Mouse (Mus musculus): ENCODE measurements around the gene Atp8b4.

Gene Atp8b4
- long read RNA-seq, experiment 1, partial matches to known transcripts, result 0 of 1 reads
- long read RNA-seq, experiment 1, other reads (novel, unspliced or antisense), result 1 of 1 reads
- long read RNA-seq, experiment 2, partial matches to known transcripts, result 1 of 4 reads
- long read RNA-seq, experiment 2, other reads (novel, unspliced or antisense), result 3 of 4 reads

DNA sequence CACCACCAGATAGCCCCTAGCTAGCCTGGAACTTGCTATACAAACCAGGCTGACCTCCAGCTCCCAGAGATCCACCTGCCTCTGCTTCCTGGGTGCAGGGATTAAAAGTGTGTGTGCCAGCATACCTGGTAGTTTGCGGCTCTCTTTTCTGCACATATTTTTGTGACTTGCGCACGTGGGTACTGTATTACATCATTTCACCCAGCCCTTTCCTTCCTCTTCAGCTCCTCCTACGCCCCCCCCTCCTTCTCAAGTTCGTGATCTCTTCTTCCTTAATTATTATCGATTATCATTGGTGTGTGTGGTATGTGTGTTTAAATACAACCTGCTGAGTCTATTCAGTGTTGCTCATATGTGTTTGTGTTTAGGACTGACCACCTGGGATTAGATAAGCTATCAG is at the start of gene Atp8b4:
Gene Atp8b4, minus strand, starts transcription at position 154 of the 400 bp plus-strand sequence.
- intact Hi-C loops (cut with DNase I), result no loop called here

DNA sequence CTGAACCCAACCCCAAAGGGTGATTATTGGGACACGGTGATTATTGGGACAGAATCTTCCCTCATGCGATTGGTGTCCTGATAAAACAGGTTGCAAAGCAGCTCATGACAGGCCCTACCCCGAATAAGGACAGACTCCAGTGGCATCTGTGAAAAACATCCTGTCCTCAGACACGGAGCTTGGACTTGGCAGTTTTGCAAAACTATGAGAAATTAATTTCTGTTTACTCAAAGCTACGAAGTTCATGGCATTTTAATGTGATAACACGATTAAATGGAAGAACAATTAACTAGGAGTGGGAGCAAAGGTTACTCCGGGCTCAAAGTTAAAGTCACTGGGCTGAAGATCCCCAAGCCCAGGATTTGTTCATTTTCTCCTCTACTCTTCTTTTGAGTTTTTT is 49.2 kb upstream of the Atp8b4 start:
- intact Hi-C loops (cut with DNase I), result no loop called here

DNA sequence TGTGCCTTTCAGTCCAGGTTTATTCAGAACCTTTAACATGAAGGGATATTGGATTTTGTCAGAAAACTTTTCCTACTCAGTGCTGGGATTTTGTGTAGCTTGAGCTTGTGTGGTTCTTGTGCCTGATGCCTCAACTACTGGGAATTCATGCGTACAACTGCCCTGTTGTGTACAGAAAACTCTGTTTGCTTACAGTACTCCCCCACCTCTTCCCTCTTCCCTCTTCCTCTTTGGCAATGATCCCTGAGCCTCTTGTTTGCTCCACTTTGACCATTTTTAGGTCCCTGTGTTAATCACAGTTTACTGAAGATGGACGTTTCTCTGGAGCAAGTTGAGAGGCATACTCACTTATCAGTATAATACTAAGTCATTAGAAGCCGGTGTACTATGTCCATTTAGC is 45.9 kb upstream of the Atp8b4 start:
- intact Hi-C loops (cut with DNase I), result no loop called here

DNA sequence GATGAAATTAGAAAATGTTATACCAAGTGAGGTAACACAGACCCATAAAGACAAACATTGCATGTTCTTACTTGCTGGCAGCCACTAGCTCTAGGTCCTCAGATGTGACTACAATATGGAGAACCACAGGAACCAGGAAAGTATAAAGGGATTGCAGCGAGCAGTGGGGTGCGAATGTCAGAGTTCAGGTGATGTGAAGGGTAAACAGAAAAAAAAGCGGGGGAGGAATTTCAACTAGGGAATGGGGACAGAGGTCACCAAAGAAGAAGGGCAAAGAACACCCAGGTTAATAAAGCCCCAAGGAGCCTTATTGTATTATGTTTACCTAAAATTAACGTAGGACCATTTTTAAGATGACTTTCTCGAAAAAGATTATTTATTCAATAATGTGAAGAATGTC is 44.8 kb upstream of the Atp8b4 start:
- intact Hi-C loops (cut with DNase I), result no loop called here

DNA sequence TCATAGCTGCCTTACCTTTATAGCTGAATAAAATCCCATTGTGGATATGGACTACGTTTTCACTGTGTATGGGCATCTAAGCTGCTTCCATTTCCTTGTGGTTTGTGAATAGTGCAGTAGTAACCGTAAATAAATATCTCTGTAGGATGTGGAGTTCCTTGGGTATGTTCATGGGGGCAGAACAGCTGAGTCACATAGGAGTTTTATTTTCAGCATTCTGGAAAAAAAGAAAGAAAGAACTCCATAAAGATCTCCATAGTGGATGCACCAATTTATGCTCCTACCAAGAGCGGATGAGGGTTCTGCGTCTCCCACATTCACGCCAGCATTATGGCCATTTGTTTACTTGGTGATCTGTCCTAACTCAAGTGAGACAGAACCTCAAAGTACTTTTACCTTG is 41.7 kb upstream of the Atp8b4 start:
- intact Hi-C loops (cut with DNase I), result no loop called here

DNA sequence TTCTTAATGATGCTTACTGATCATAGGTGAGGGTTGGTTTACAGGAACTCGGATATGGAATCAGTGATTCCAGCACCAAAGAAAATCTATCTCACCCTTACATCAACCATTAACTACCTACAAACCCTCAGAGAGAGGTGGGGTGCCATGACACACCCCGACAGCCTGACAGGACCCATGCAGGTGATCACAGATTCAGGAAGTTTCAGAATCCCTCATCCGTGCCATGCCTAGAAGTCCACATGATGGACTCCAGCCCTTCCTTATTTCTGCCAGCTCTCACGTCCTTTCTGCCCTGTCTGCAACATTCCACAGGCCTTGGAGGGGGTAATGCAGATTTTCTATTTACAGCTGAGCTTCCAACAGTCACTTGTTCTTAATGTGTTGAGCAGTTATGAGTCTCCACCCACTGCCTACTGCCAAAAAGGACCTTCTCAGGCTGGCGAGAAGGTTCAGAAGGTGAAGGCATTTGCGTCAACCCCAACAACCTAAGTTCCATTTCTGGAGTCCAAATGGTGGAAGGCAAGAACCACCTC is 40.0 kb upstream of the Atp8b4 start:
- intact Hi-C loops (cut with DNase I), result no loop called here

DNA sequence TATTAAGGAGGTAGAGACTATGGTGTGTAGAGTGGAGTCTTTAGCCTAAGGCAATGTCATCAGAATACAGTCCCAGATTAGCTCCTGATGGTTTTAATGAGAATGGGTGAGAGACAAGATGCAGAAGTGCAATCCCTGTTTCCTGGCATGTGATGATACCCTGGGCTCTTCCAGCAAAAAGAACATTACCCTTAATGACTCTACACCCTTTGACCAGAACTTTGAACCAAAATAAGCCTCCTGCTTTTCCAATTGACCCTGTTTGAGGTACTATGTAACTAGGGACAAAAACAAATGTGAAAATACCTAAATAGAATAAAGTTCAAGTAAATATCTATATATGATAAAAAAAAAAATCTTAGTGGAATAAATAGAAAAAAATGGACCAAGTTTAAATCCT is 37.2 kb upstream of the Atp8b4 start:
- intact Hi-C loops (cut with DNase I), result no loop called here

DNA sequence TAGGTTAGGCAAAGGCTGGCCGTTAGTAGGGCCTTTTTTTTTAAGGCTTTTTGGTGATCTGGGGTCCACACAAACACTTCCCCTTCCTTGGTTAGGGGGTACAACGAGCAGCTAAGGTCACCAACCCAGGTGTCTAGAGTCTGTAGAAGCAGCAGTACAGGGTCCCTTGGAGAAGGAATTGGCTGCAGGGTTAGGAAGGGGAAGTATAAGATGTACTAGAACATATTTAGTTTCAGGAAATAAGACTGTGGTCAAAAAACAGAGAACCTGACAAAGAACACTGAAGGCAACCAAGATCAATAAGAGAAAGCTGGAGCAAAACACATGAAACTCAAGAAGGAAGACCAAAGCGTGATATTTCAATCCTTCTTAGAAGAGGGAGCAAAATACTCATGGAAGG is 30.1 kb upstream of the Atp8b4 start:
- intact Hi-C loops (cut with DNase I), result no loop called here

DNA sequence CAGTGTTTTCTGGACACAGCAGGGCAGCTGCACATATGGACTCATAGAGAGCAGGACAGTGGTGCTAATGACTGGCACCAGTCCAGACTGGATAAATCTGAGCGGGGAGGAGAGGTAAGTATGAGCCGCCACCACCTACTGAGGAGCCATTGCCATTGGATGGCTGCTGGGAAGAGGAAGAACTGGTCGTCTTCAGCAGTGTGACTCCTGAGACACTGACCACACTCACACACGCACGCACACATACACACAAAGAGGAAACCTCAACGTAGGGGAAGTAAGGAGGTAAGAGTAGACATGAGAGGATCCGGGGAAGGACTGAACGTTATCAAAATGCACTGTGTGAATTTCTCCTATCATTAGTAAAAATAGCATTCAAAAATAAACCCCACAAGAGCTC is 27.0 kb upstream of the Atp8b4 start:
- intact Hi-C loops (cut with DNase I), result loop anchor here (10.0 kb wide), 3 partner anchors 513 to 863 kb away; no protein-coding TSS in a partner anchor

DNA sequence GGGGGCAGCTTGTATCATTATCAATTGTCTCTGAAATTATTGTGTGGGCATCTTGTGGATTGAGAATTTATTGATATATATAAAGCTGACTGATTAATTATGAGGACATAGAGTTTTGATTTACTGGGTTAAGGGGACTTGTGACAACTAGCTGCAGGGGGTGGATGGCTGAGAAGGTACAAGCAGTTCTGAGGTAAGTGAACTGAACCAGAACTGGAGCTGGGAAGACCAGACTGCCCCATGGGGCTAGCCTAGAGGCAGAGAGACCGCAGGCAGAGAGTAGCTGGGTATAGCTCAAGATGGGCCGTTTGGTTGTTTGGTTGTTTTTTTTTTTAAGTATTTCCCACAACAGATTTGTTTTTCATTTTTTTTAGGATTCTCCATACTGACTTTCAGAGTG is 23.8 kb upstream of the Atp8b4 start:
- intact Hi-C loops (cut with DNase I), result loop anchor here (5.0 to 10.0 kb wide), 4 partner anchors 162 to 859 kb away; no protein-coding TSS in a partner anchor

DNA sequence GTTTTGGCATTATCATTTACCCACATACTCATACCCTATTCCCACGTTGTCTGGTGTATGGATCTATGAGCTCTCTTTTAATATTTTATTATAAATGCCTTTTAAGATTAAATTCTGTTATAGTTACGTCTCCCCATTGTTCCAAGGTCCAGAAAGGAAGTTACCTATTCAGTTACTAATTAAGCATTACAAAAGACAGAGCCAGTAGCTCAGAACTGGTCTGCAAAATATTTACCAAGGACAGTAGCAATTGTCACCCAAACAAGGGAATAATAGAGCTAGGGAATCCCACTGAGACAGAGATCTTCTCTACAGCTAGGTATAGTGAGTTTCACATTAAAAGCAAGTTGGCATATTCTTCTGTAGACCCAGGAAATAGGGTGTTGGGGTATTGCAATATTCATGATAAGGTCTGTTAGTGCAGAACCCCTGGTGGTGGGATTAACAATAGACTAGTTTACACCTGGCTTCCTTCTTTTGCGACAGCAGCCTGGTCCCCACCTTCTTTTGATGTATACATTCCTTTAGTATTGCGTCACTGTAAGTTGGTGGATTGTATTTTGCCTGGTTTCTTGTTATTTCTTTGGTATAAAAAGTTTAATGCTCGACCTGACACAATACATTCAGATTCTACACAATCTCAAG is 22.7 kb upstream of the Atp8b4 start:
- intact Hi-C loops (cut with DNase I), result loop anchor here (5.0 to 10.0 kb wide), 4 partner anchors 161 to 858 kb away; no protein-coding TSS in a partner anchor

DNA sequence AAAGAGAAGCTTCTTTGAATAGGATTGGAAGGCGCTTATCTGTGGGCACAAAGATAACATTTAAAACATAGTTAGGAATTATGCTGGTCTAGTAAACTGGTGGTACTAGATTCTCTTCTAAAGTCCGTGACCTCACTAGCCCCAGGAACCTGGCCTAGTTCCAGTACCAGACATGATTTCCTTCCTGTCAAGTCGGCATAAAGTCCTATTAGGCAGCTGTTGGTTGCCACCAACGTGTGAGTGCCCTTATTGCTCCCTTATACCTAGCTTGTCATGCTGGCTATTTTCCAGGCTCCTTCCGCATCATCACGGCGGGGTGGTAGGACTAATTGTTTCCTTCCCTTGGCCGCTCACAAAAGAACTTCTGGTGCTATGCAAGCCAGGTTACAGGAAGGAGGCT is 21.6 kb upstream of the Atp8b4 start:
- intact Hi-C loops (cut with DNase I), result loop anchor here (5.0 to 10.0 kb wide), 4 partner anchors 160 to 857 kb away; no protein-coding TSS in a partner anchor

DNA sequence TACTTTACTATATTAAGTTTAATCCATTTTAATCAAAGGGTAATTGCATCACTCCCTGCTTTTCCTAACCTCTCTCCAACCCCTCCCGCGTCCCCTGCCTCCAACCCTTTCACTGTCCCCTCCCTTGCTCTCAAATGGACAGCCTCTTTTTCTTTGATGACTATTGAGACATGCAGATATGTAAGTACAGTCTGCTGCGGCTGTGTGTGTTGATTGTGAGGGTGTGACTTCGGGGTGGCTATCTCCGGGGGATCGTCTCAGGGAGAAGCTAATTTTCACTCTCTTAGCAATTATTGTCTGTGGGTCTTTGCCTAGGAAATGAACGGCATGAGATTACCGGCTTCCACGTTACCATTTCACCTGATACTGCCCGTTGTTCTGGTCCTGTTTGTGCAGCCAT is 21.0 kb upstream of the Atp8b4 start:
- intact Hi-C loops (cut with DNase I), result loop anchor here (5.0 to 10.0 kb wide), 4 partner anchors 159 to 857 kb away; no protein-coding TSS in a partner anchor

DNA sequence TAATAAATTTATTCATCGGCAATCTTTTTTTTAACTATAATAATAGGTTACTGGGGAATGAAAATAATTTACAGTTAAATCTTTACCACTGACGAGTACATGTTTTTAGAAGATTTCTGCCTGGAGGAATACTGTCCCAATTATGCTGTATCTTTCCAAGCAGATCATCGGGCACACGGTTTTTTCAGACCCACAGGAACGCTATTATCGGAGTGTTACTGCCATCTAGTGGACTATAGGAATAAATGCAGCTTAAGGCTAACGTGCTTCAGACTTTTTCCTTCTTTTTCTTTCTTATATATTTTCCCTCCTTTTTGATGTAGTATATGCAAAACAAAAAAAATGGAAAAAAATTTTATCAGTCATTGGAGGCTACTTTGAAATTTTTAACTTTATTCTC is 20.4 kb upstream of the Atp8b4 start:
- intact Hi-C loops (cut with DNase I), result loop anchor here (5.0 to 10.0 kb wide), 4 partner anchors 159 to 856 kb away; no protein-coding TSS in a partner anchor

DNA sequence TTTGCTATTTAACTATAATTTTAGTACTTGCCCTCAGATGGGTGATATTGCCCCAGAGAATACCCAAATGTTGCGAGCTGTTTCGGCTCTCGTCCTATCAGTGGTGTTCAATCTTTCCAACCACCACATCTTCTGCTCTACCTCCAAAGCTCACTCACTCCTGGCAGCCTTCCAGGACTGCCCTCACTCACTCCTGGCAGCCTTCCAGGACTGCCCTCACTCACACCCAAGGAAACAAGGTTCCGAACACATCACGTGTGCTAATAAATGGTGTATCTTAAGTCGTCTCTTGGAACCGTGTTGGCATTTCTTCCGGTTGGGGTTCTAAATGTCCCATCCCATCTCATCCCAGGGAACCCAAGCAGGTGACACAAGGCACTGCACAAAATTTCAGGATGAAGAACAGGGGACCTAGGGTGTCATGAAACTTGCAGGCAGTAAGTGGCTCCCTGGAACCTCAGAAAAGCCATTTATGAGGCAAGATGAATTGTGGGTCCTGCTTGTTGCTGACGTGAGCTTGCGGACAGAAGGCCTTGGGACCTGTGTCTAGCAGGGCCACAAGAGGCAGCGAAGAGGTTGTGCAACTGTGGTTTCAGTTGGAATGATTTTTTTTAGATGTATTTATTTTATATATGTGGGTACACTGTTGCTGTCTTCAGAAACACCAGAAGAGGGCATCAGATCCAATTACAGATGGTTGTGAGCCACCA is 19.6 kb upstream of the Atp8b4 start:
- intact Hi-C loops (cut with DNase I), result loop anchor here (5.0 to 10.0 kb wide), 4 partner anchors 158 to 855 kb away; no protein-coding TSS in a partner anchor

DNA sequence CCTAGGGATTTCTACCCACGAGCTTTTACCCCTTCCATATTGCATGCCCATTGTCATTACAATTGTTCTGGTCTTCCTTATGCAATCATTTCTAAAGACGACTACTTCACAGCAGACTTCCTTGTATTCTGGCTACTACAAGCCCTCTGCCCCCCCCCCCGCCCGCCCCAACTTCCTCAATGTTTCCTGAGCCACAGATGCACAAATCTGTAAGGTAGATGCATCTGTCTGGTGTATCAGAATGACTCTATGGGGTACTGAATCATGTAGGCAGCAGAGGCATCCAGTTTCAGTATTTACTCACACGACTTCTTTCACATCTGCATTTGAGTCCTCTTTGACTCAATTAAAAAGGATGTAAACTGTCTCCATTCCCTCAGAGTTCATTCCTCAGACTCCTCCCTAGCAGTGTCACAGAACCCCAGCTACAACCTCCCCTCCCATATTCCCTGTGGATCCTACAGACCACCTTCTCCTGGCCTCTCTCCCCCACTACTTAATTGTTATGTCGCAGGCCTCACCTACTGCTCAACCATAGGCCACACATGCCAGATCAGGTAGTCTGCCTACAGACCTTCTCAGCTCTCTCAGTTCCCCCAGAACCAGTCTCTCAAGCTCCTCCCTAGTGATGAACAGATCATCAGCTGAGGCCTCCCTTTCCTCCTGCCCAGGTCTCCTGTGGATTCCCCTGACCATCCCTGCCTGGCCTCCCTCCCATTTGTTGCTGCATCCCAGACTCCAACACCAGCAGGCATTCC is 14.8 kb upstream of the Atp8b4 start:
- intact Hi-C loops (cut with DNase I), result no loop called here

DNA sequence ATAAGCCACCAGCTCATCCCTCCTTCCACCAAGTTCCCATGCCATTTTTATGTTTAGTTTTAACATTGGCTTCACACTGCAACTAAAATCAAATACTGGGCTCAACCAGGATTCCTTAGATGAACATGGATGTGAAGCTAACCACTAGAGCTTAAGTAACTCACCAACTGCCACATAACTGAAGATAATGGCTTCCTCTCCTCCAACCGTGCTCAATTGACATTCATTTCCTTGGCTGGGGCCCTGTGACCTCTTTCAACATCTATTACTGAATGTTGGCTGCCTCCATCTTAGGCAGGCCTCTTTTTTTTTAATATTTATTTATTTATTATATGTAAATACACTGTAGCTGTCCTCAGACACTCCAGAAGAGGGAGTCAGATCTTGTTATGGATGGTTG is 7.8 kb upstream of the Atp8b4 start:
- intact Hi-C loops (cut with DNase I), result no loop called here

DNA sequence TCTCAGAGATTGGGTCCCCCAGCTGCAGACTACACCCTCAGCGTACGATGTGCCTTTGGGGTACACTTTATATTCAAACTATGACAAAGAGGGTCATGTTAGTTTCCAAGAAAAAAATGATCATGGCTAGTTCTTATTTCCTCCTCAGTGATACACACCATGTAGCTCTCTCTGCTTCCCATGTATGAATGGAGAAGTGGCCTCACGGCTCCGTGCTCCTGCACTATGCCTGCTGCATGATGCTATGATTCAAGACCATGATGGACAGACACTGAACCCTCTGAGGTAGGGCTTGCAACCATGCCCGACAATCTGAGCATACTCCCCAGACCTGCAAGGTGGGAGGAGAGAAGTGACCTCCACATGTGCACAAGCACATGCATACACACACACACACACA is 7.0 kb upstream of the Atp8b4 start:
- intact Hi-C loops (cut with DNase I), result no loop called here

DNA sequence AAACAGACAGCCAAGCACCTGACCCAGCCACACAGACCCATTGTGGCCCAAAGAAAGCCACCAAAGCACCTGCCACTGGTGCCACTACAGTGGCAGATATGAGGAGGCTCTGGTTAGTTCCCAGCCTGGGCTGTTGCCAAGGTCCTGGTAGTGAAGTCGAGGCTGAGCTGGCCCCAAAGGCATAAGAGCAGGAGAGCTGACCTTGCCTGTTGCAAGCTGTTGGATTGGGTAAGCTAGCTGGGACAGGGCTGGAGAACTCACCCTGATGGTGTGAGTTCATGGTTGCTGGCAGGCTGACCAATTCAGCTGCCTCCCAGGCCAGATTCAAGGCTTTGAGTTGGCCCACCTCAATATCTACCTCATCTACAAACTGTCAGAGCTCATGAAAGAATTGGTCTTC is 4.7 kb upstream of the Atp8b4 start:
- intact Hi-C loops (cut with DNase I), result no loop called here

DNA sequence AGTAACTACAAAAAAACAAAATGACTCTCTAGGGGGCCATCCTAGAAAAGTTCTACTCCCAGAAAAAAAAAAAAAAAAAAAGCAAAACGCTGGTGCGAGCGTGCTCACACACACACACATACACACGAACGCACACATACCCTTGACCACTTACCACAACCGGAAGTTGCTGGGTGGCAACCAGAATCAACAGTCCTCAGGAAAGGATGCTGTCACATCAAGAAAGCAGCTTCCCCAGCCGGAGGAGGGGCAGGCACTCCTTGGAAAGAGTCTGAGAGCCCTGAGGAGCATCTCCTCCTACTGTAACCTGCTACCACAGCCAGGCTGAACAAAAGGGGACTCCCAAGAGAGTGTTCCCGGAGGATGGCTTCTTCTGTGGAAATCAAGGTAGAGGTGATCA is 744 bp downstream of the Atp8b4 start:
- intact Hi-C loops (cut with DNase I), result no loop called here

DNA sequence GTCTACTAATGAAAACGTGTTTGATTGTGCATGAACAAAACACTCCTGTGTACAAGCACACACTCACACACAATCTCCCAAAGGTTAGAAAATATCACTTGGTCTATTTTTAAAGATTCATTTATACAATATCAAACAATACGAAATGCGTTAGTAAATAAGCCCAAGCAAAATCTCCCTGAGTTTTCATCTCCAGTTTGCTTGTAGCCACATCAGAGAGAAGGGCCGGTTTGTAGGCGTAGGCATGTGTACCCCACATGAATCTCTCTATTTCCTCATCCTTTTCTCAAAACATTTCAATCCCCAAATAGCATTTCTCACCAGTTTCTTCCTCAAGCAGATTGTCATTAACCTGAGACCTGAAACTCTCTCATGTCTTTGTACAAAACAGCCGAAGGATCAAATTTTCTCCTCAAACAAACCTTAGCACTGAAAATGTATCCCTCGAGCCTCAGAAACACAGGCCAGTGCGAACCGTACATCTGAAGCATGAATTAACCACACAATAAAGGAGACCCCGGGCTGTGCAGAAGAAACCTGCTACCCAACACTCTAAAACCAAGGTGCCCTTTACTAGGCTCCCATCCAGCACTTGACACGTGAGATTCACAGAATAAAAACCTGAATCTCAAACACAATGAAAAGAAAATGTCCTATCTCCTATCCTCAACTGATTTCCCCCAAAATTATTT is 1.6 kb downstream of the Atp8b4 start:
- intact Hi-C loops (cut with DNase I), result no loop called here

Data from adrenal gland (tissue).